Mouse (Mus musculus): Measurements from ENCODE around the gene Htr1f.

Htr1f gene

GRCm38 (mm10) chr16:64961690-64962089 lies 144.0 kb downstream of the Htr1f start:
- no peak for DNase-seq (ENCODE audit: low spot score)

GRCm38 (mm10) chr16:64941646-64942195 lies 163.9 kb downstream of the Htr1f start:
- DNase-seq (ENCODE audit: low spot score), result no peak

DNA sequence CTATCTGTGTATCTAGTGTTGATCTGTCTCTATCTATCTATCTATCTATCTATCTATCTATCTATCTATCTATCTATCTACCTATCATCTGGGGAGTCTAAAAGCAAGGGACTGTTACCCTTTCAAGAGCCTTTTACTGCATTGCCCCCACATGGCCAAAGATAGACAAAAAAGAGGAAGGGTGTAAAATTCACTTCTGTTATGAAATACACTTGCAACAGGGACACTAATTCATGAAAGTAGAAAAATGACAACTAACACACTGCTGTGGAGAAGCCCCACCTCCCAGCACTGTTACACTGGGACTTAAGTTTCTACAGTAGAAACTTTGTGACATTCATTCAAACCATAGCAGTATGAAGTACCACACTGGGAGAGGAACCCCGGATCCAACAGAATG lies 170.9 kb downstream of the Htr1f start:
- no peak for DNase-seq (ENCODE audit: low spot score)

- DNase-seq (ENCODE audit: low spot score), result no peak
Observed at GRCm38 (mm10) chr16:64934011-64934410, 171.6 kb downstream of the Htr1f start.

DNA sequence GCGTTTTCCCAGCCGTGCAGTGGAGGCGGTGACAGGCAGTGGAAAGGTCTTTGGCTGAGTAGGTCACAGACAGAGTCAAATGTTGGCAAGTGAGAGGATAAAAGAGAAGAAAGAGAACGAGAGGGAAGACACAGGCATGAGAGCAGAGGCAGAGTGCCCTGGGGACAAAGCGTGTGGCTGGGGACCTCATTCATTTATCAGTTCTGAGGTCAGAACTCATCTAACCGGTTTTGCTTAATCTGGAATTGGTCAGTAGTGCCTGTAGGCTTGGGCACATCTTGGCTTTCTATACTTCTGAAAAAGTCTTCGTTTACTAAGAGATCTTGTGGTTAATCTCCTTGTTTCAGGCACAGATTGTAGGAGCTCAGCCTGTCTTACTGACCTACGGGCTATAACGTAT lies 182.2 kb downstream of the Htr1f start:
- no peak for DNase-seq (ENCODE audit: low spot score)

- no peak for DNase-seq (ENCODE audit: low spot score)
Observed at GRCm38 (mm10) chr16:64908747-64909146, 196.9 kb downstream of the Htr1f start.

GRCm38 (mm10) chr16:64907112-64907511 lies 198.5 kb downstream of the Htr1f start:
- DNase-seq (ENCODE audit: low spot score), result no peak

GRCm38 (mm10) chr16:64903328-64903727 lies 202.3 kb downstream of the Htr1f start:
- DNase-seq (ENCODE audit: low spot score), result no peak

DNA sequence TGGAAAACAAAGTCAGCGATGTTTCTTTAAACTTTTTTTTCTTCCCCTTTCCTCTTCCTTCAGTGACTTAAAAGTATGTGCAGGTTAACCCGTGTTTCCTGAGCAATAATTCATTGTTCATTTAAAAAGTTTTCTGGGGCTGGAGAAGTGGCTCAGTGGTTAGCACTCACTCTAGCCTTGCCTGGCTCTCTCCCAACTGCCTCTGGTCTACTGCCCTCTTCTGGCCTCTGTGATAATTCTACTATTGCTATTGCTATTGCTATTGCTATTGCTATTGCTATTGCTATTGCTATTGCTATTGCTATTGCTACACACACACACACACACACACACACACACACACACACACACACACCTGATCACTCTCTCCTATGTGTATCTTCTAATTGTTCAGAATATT lies 206.6 kb downstream of the Htr1f start:
- DNase-seq (ENCODE audit: low spot score), result no peak

DNA sequence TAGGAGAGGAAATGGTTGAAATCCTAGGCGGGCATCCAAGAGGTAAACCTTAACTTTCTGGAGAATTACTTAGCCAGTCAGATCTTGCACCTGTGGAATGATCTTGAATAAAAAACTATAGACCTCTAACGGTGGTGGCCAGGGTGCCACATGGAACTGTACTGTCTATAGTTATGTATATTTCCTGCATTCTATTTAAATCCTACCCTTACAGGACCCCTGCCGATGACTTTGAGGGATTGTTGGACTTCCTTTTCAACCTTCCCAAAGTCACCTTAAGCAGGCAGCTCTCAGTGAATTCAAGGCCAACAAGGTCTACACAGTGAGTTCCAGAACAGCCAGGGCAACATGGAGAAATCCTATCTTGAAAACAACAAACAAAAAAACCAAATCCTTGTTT lies 216.2 kb downstream of the Htr1f start:
- DNase-seq (ENCODE audit: low spot score), result no peak

- DNase-seq (ENCODE audit: low spot score), result no peak
Observed at GRCm38 (mm10) chr16:64885547-64885946, 220.1 kb downstream of the Htr1f start.

DNA sequence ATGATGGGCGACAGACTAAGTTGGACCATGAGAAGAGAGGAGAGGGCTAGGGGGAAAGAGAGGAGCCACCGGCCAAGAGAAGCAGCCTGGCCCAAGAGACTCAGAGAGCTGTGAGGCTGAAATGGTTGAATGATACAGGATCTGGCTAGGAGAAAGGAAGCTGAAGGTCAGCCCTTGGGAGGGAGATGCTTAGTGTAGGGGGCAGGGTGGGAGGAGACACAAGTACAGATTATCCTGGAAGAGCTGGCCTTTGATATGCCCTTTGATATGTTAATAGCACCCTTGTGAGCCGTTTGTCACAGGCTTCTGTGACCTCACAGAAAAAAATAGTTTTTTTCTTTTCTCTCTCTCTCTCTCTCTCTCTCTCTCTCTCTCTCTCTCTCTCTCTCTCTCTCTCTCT lies 220.5 kb downstream of the Htr1f start:
- no peak for DNase-seq (ENCODE audit: low spot score)

DNA sequence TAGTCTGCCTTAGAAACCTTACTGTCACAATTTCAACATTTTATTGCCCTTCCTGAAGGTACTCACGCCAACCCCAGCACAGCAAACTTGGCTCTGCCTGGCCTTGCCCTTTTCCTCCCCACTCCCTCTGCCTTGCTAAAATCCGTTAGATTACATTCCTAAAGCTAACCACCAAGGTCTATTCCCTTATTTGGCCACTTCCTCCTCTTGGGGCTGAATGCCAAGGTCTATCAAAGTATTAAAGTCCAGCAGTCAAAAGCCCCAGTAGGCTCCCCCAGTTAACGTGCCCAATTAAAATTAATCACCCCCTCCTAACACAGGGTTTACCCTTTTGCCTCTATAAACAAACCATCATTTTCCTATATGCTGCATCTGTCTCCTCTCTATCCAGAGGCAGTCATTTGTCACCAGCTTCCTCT lies 221.2 kb downstream of the Htr1f start:
- DNase-seq (ENCODE audit: low spot score), result no peak

DNA sequence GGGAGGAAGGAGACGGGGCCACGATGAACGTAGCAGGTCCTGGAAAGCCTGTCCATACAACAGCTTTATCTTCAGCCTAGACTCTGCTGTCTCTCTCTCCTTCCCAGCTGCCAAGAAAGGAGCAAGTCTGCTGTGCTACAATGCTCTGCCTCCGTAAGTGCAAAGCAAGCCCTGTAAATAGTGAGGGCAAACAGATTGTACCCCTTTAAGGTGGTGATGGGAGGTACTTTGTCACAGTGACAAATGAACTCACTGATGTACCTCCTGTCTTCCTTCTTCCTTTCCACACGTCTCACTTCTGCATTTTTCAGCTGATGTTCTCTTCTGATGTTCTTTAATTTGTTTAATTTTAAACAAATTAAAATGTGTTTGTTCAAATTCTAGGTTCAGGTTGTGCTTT lies 221.8 kb downstream of the Htr1f start:
- DNase-seq (ENCODE audit: low spot score), result no peak

DNA sequence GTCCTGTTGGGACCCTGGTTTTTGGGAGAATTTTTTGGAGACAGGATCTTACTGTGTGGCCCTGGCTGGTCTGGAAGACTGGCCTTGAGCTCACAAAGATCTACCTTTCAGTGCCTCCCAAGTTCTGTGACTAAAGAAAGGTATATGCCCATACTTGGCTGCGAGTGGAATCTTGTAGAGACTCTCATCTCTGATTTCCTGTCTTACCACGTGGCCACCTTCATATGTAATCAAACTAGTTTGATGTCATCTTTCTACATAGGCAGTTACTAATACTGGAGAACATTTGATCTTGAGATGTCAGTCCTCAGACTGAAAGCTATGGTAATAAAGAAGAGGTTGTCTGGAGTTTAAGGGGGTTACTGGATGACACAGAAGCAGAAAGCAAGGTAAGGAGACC lies 224.2 kb downstream of the Htr1f start:
- no peak for DNase-seq (ENCODE audit: low spot score)

- DNase-seq (ENCODE audit: low spot score), result no peak
Observed at GRCm38 (mm10) chr16:64880986-64881385, 224.7 kb downstream of the Htr1f start.

- no peak for DNase-seq (ENCODE audit: low spot score)
Observed at GRCm38 (mm10) chr16:64879735-64880134, 225.9 kb downstream of the Htr1f start.

DNA sequence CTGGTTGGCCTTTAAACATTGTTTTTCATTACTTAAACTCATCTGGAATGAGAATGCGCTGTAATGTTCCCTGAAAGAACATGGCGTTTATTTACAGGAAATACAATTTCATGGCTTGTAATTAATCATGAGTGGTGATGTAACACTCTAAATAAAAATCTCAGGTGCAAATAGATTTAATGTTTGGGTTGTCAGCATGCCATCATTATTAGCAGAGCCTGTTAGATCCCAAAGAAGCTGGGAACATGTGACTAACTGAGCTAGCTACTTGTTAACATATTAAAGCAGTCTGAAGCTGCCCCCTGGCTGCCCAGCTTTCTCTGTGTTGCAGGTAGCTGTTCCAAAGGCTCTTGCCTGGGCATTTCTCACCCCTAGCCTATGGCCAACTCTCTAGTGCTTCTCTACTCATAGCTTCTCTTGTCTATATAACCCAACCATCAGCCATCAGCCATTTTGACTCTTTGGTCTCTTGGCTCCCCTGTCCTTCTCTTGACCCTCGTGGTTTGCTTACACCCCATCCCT lies 227.0 kb downstream of the Htr1f start:
- no peak for DNase-seq (ENCODE audit: low spot score)

DNA sequence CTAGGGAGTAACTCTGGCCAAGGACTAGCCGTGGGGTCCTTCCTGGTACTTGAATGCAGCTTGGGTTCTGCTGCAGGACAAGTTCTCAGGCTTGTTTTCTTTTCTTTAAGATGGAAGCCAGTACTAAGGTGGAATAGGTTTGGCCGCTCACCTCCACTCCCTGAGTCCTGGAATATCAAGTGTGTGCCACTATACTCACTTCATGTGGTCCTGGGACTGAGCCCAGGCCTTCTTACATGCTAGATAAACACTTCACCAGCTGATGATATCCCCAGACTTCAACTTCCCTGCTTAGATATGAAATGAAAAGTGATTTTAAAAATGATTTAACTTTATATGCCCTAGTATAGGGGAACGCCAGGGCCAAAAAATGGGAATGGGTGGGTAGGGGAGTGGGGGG lies 228.3 kb downstream of the Htr1f start:
- DNase-seq (ENCODE audit: low spot score), result no peak

DNA sequence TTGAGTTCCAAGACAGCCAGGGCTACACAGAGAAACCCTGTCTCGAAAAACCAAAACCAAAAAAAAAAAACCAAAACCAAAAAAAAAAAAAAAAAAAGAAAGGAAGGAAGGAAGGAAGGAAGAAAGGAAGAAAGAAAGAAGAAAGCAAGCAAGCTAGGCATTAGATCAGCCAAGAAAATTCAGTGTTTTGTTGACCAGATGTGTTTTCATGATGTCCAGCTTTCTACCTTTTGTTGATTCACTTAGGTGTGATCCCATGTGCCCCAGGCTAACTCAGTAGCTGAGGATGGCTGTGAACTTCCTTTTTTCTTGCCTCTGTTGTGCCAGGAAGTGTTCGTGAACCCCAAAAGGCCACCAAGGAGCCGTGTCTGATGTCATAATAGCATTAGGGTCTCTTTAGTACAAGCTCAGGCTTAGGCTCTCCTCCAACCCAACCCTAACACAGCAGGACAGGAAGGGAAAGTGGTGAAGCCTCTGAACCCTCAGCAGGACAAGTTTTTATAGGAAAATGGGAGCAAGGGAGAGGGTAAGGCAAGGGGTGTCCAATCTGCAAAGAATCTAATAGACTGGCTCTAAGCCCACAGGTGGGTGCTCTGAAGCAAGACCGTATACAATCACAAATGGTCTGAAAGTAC lies 228.9 kb downstream of the Htr1f start:
- DNase-seq (ENCODE audit: low spot score), result no peak

- DNase-seq (ENCODE audit: low spot score), result no peak
Observed at GRCm38 (mm10) chr16:64875822-64876221, 229.8 kb downstream of the Htr1f start.

GRCm38 (mm10) chr16:64875384-64875783 lies 230.3 kb downstream of the Htr1f start:
- DNase-seq (ENCODE audit: low spot score), result no peak
